Mouse (Mus musculus) myocyte (in vitro differentiated cells): ENCODE measurements at regions not wholly inside any gene's neighbourhood (a gene's known extent, or its start where the extent isn't known, plus 50 kb on each side); places are given as distances from the start of the nearest gene placed in this dataset.
"Not testable (repeated sequence)": the region's sequence is repeated elsewhere in the genome, so short reads cannot be mapped to it uniquely, and the experiment has no call there.

Source experiments
- CEBPB ChIP-seq: IDR thresholded peaks from 2 replicates; pipeline ENCODE4 v1.6.1; 2011; ENCODE audit warnings: mild to moderate bottlenecking, moderate library complexity; ENCODE audit not compliant: poor library complexity, insufficient read depth, severe bottlenecking
- E2F4 ChIP-seq: IDR thresholded peaks from one replicate; pipeline ENCODE4 v1.6.1; 2011; ENCODE audit warnings: mild to moderate bottlenecking, control low read depth, moderate library complexity; ENCODE audit not compliant: insufficient read depth
- MAX ChIP-seq: IDR thresholded peaks from one replicate; pipeline ENCODE4 v1.6.1; 2011; ENCODE audit warnings: low read depth, mild to moderate bottlenecking, control low read depth
- POLR2A ChIP-seq: IDR thresholded peaks from one replicate; pipeline ENCODE4 v1.6.1; 2011; ENCODE audit warnings: low read depth, mild to moderate bottlenecking, control low read depth, moderate library complexity; ENCODE audit not compliant: insufficient read length
- POLR2AphosphoS2 ChIP-seq: IDR thresholded peaks from one replicate; pipeline ENCODE4 v1.6.1; 2011; ENCODE audit warnings: low read depth, control low read depth; ENCODE audit not compliant: insufficient read length
- REST ChIP-seq: IDR thresholded peaks from one replicate; pipeline ENCODE4 v1.6.1; 2011; ENCODE audit warnings: mild to moderate bottlenecking, control low read depth, moderate library complexity; ENCODE audit not compliant: insufficient read depth, insufficient read length
- TCF12 ChIP-seq: IDR thresholded peaks from one replicate; pipeline ENCODE4 v1.6.1; 2011; ENCODE audit warnings: mild to moderate bottlenecking, control low read depth; ENCODE audit not compliant: poor library complexity, insufficient read depth, severe bottlenecking
- USF1 ChIP-seq: IDR thresholded peaks from one replicate; pipeline ENCODE4 v1.6.1; 2011; ENCODE audit warnings: low read depth, mild to moderate bottlenecking, control low read depth, moderate library complexity

- not testable (repeated sequence) for TF ChIP-seq POLR2A, E2F4, USF1, CEBPB, TCF12, POLR2AphosphoS2, MAX, REST
Observed at GRCm38 (mm10) chr14:52863841-52864240, 368.3 kb upstream of the Olfr1507 start.
